ENCODE assay signal across 11 mouse cellular contexts in the genomic region with DNA sequence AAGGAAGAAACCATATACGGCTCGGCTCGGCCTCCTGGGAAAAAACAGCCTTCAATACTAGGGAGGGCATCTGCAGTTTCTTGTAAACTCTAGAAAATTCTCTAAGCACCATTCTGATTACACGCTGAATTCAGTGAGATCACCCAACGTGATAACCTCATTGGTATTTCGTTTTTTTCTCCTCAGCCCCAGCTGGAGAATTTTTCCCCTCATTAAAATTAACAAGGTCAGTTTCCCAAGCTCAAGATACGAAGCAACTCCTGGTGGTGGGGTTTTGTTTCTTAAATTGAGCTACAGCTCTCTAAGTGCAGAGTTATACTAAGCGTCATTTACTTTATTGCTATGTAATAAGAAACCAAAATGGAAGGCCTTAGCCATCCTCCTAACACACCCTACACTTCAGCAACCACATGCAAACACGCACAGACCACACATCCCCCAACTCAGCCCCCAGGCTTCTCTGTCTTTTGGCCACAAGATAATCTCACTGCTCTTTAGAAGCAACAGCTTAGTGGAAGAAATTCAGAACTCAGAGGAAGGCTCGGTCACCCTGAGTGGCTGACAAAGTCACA.
A peak's percentile ranks its signal among the peaks of the same experiment; 100 is the strongest.
DNase-seq lines count a peak whose midpoint lies in the region; ATAC-seq and TF ChIP-seq lines count a peak whose summit lies in the region.
"Had no signal": no experiment of that assay in that cellular context is flagged by ENCODE, and none has a peak within 500 bp of the region (broad histone marks: within the 10 kb centered on the region; RNA-seq: fewer than 3 reads in every experiment).

No protein-coding gene starts in this region.

- no peak overlapping the region for H3K27ac ChIP-seq in neural tube, embryonic 12.5 days
- peak overlapping the region; percentile 84; the same call in 1 of the 2 replicates for H3K27ac ChIP-seq in forebrain, postnatal 0 days (ENCODE audit: low read depth, low read length)
- no peak overlapping the region; the same call in 1 of the 2 replicates for H3K27ac ChIP-seq in midbrain, embryonic 11.5 days (ENCODE audit: low read depth, low read length)
- H3K27ac ChIP-seq in intestine, embryonic 16.5 days (ENCODE audit: low read length), result no peak overlapping the region
- H3K27ac ChIP-seq: gastrocnemius, adult 2 months; lung, embryonic 15.5 days; stomach, postnatal 0 days had no signal

- no peaks in the 10 kb centered on the region for H3K27me3 ChIP-seq in neural tube, embryonic 12.5 days (replicated peaks)
- no peaks in the 10 kb centered on the region for H3K27me3 ChIP-seq in forebrain, postnatal 0 days (ENCODE audit: insufficient read depth, low read length)
- H3K27me3 ChIP-seq in midbrain, embryonic 11.5 days (ENCODE audit: control insufficient read depth, insufficient read depth, low read length), result no peaks in the 10 kb centered on the region
- H3K27me3 ChIP-seq in intestine, embryonic 16.5 days (replicated peaks; ENCODE audit: control insufficient read depth, insufficient read depth, low read length), result no peaks in the 10 kb centered on the region
- H3K27me3 ChIP-seq: lung, embryonic 15.5 days had no signal

- no peaks in the 10 kb centered on the region for H3K9me3 ChIP-seq in neural tube, embryonic 12.5 days
- H3K9me3 ChIP-seq in forebrain, postnatal 0 days (ENCODE audit: low read length), result no peaks in the 10 kb centered on the region
- H3K9me3 ChIP-seq in midbrain, embryonic 11.5 days (ENCODE audit: control insufficient read depth, low read length), result no peaks in the 10 kb centered on the region
- H3K9me3 ChIP-seq in intestine, embryonic 16.5 days (ENCODE audit: control insufficient read depth, low read length), result no peaks in the 10 kb centered on the region
- H3K9me3 ChIP-seq: lung, embryonic 15.5 days had no signal

- peak overlapping the region; percentile 58; the same call in 1 of the 2 replicates for H3K4me2 ChIP-seq in neural tube, embryonic 12.5 days (replicated peaks)
- H3K4me2 ChIP-seq in forebrain, postnatal 0 days (ENCODE audit: low read depth), result no peak overlapping the region
- H3K4me2 ChIP-seq in midbrain, embryonic 11.5 days, result peak overlapping the region; percentile 50; the same call in 1 of the 2 replicates
- no peak overlapping the region for H3K4me2 ChIP-seq in intestine, embryonic 16.5 days (ENCODE audit: low read depth, low read length)
- H3K4me2 ChIP-seq: lung, embryonic 15.5 days had no signal

- no peak overlapping the region for H3K4me3 ChIP-seq in neural tube, embryonic 12.5 days
- no peak overlapping the region for H3K4me3 ChIP-seq in forebrain, postnatal 0 days (ENCODE audit: low read depth, low read length)
- no peak overlapping the region for H3K4me3 ChIP-seq in midbrain, embryonic 11.5 days (ENCODE audit: low read depth, low read length)
- H3K4me3 ChIP-seq in intestine, embryonic 16.5 days (ENCODE audit: low read length), result no peak overlapping the region
- H3K4me3 ChIP-seq: gastrocnemius, adult 2 months; lung, embryonic 15.5 days had no signal

- no peak for ATAC-seq in neural tube, embryonic 12.5 days (ENCODE audit: low FRiP score, low read depth)
- ATAC-seq in forebrain, postnatal 0 days, result no peak
- ATAC-seq in midbrain, embryonic 11.5 days (ENCODE audit: low FRiP score), result no peak
- no peak for ATAC-seq in intestine, embryonic 16.5 days

- no peak for TF ChIP-seq CTCF in forebrain, postnatal 0 days (IDR thresholded peaks at IDR 0.05; ENCODE audit: low read depth)

- DNase-seq in neural tube, embryonic 10.5 days (ENCODE audit: extremely low spot score, low spot score), result no peak
- DNase-seq in forebrain, postnatal 0 days, result no peak
- DNase-seq in midbrain, embryonic 11.5 days (ENCODE audit: low spot score, missing footprints), result no peak
- no peak for DNase-seq in layer of hippocampus, adult 11-12 months (ENCODE audit: low spot score)
- DNase-seq in adrenal gland, postnatal 25 days, result no peak
- DNase-seq: gastrocnemius, adult 2 months; right cerebral cortex, postnatal 25 days had no signal

- no peak overlapping the region for H3K9ac ChIP-seq in neural tube, embryonic 12.5 days
- no peak overlapping the region for H3K9ac ChIP-seq in forebrain, postnatal 0 days
- no peak overlapping the region; the same call in 1 of the 2 replicates for H3K9ac ChIP-seq in midbrain, embryonic 11.5 days (ENCODE audit: low read length)
- no peak overlapping the region for H3K9ac ChIP-seq in intestine, embryonic 16.5 days (ENCODE audit: low read depth, low read length)
- H3K9ac ChIP-seq: lung, embryonic 15.5 days had no signal

- peaks cover 85% of the 10 kb centered on the region for H3K4me1 ChIP-seq in neural tube, embryonic 12.5 days
- peaks cover 51% of the 10 kb centered on the region for H3K4me1 ChIP-seq in forebrain, postnatal 0 days (ENCODE audit: insufficient read depth)
- H3K4me1 ChIP-seq in midbrain, embryonic 11.5 days (ENCODE audit: control insufficient read depth, insufficient read depth, low read length), result peaks cover 63% of the 10 kb centered on the region
- peaks cover 29% of the 10 kb centered on the region for H3K4me1 ChIP-seq in intestine, embryonic 16.5 days (ENCODE audit: control insufficient read depth, insufficient read depth, low read length)

- WGBS in neural tube, embryonic 12.5 days, result 40% methylated on average over 10 of the region's 10 CpGs
- WGBS in forebrain, postnatal 0 days, result 24% methylated on average over 10 of the region's 10 CpGs
- WGBS in midbrain, embryonic 11.5 days, result 42% methylated on average over 10 of the region's 10 CpGs
- 59% methylated on average over 10 of the region's 10 CpGs for WGBS in intestine, embryonic 16.5 days

- H3K36me3 ChIP-seq in neural tube, embryonic 12.5 days, result no peaks in the 10 kb centered on the region; the same call in 1 of the 2 replicates
- no peaks in the 10 kb centered on the region for H3K36me3 ChIP-seq in forebrain, postnatal 0 days (ENCODE audit: insufficient read depth)
- H3K36me3 ChIP-seq in midbrain, embryonic 11.5 days (ENCODE audit: control insufficient read depth, insufficient read depth, low read length), result no peaks in the 10 kb centered on the region
- no peaks in the 10 kb centered on the region for H3K36me3 ChIP-seq in intestine, embryonic 16.5 days (ENCODE audit: control insufficient read depth, insufficient read depth, low read length)

Comparison
In these comparisons a context has a peak if more than half of its experiments do, and no peak if none do; other contexts are left out.
1. H3K4me2 ChIP-seq: peak in neural tube, embryonic 12.5 days (single experiment) and midbrain, embryonic 11.5 days (single experiment); none in forebrain, postnatal 0 days (single experiment) and intestine, embryonic 16.5 days (single experiment).